Mouse (Mus musculus) testis, postnatal 10 days (tissue): ENCODE measurements at regions not wholly inside any gene's neighbourhood (a gene's known extent, or its start where the extent isn't known, plus 50 kb on each side); places are given as distances from the start of the nearest gene placed in this dataset.

Experiments
- DNase-seq: peaks from one replicate; pipeline ENCODE4 v3.0.0; 2021; ENCODE audit warnings: low spot score

DNA sequence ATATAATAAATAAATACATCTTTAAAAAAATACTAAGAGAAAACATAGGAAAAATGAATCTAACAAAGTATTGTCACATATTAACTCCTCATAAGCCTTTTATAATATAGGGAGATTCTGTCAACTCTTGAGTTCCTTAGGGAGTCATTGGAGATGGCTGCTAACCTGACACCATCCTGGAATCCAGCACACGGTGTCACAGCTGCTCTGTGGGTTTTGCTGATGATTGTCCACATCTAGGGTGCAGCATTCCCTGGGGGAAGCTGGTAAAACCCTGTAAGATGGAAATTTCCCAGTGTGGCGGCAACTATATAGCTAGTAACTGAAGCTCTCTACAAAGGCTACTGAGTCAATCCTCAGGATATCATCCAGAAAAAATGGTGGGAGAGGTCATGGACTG, 58.9 kb upstream of the E2f3 start:
- no peak for DNase-seq

GRCm38 (mm10) chr13:30042689-30043320, 56.9 kb upstream of the E2f3 start:
- DNase-seq: no peak

GRCm38 (mm10) chr13:30041501-30042295, 55.8 kb upstream of the E2f3 start:
- DNase-seq: no peak

DNA sequence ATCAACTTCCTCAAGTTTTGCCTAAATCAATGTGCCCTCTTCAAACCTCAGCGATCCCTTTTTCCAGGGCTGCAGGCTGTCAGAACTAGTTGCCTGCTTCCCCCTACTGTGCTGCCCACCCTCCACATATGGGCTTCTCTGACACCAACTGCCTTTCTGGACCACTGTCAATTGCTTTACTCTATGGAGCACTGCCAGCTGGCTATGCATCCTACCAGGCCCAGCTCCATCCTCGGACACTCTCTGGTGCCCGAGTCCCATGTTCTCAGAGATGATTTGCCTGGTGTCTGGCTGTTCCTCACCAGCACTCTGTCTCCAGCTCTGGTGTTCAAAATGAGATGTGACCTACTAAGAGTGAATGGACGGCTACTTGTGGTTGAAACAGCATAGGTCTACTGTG, 54.4 kb upstream of the E2f3 start:
- DNase-seq: no peak

DNA sequence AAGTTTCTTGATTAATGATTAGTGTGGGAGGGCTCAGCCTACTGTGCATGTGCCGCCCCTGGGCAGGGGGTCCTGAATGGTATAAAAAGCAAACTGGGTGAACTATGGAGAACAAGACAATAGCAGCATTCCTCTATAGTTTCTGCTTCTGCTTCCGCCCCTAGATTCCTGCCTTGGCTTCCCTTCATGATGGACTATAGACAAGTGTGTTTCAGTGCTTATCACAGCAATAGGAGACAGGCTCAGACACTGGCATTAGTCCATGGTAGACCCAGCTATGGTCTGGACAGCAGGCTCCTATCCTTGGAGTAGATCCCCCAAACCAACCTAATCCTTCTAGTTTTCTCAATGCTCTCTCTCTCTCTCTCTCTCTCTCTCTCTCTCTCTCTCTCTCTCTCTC, 53.9 kb upstream of the E2f3 start:
- DNase-seq: no peak

- no peak for DNase-seq
These were observed 50.7 kb upstream of the E2f3 start for GRCm38 (mm10) chr13:30036561-30036960.

GRCm38 (mm10) chr13:30036071-30036470, 50.2 kb upstream of the E2f3 start:
- DNase-seq: no peak
